Mouse (Mus musculus) left cerebral cortex, adult 11 months (tissue): ENCODE results near the gene Npat.

Experiments
- DNase-seq: peaks from one replicate; pipeline ENCODE4 v3.0.0; 2022; ENCODE audit warnings: low spot score

Gene Npat

GRCm38 (mm10) chr9:53536558-53537320 lies at the start of gene Npat, which contains the start of gene Atm:
Npat (plus strand) TSS chr9:53537047.
Atm (minus strand) TSS chr9:53536740.
- DNase-seq: peak; percentile 99

GRCm38 (mm10) chr9:53508053-53508452 lies 28.8 kb upstream of the Npat start:
- no peak for DNase-seq

- DNase-seq: no peak
These were observed 22.8 kb upstream of the Npat start for GRCm38 (mm10) chr9:53514091-53514490.

GRCm38 (mm10) chr9:53517373-53518009 lies 19.4 kb upstream of the Npat start:
- DNase-seq: no peak

- no peak for DNase-seq
These were observed 1.2 kb upstream of the Npat start for GRCm38 (mm10) chr9:53535416-53536320.

- no peak for DNase-seq
These were observed 604 bp downstream of the Npat start for GRCm38 (mm10) chr9:53537336-53537965.

GRCm38 (mm10) chr9:53570662-53571061 lies 33.8 kb downstream of the Npat start:
- DNase-seq: no peak

- no peak for DNase-seq
These were observed 35.9 kb downstream of the Npat start for GRCm38 (mm10) chr9:53572516-53573307.

GRCm38 (mm10) chr9:53575721-53576120 lies 38.9 kb downstream of the Npat start:
- no peak for DNase-seq

- DNase-seq: no peak
These were observed 45.0 kb downstream of the Npat start for GRCm38 (mm10) chr9:53581870-53582269.

GRCm38 (mm10) chr9:53594764-53595163 lies 57.9 kb downstream of the Npat start:
- no peak for DNase-seq

- DNase-seq: no peak
These were observed 60.2 kb downstream of the Npat start for GRCm38 (mm10) chr9:53596971-53597600.

- no peak for DNase-seq
These were observed 61.8 kb downstream of the Npat start for GRCm38 (mm10) chr9:53598631-53599030.

GRCm38 (mm10) chr9:53601541-53601940 lies 64.7 kb downstream of the Npat start:
- DNase-seq: no peak

GRCm38 (mm10) chr9:53603384-53603783 lies 66.5 kb downstream of the Npat start:
- DNase-seq: no peak

- no peak for DNase-seq
These were observed 67.0 kb downstream of the Npat start for GRCm38 (mm10) chr9:53603849-53604248.

- no peak for DNase-seq
These were observed 68.1 kb downstream of the Npat start for GRCm38 (mm10) chr9:53604954-53605353.

GRCm38 (mm10) chr9:53607192-53607591 lies 70.3 kb downstream of the Npat start:
- DNase-seq: no peak

GRCm38 (mm10) chr9:53607816-53608215 lies 71.0 kb downstream of the Npat start:
- DNase-seq: no peak

GRCm38 (mm10) chr9:53609306-53609967 lies 72.6 kb downstream of the Npat start:
- DNase-seq: no peak
